Mouse (Mus musculus) urinary bladder, postnatal 25 days (tissue): Measurements from ENCODE around the gene Gal3st1.
A peak's percentile ranks its signal among the peaks of the same experiment; 100 is the strongest.
"Not testable (repeated sequence)": the region's sequence is repeated elsewhere in the genome, so short reads cannot be mapped to it uniquely, and the experiment has no call there.

ENCODE experiments used
- DNase-seq: peaks from one replicate; pipeline ENCODE4 v3.0.0; 2022; ENCODE audit warnings: low spot score

Gene Gal3st1

GRCm38 (mm10) chr11:3983291-3983862 is at the start of gene Gal3st1:
Gene Gal3st1 (plus strand): TSS chr11:3983636.
- no peak for DNase-seq

- no peak for DNase-seq
Measured at GRCm38 (mm10) chr11:3933756-3934285, 49.6 kb upstream of the Gal3st1 start.

- no peak for DNase-seq
Measured at GRCm38 (mm10) chr11:3935135-3935534, 48.3 kb upstream of the Gal3st1 start.

GRCm38 (mm10) chr11:3936318-3936717 is 47.1 kb upstream of the Gal3st1 start:
- DNase-seq, result no peak

GRCm38 (mm10) chr11:3937321-3937874 is 46.0 kb upstream of the Gal3st1 start:
- no peak for DNase-seq

- DNase-seq, result no peak
Measured at GRCm38 (mm10) chr11:3941371-3941770, 42.1 kb upstream of the Gal3st1 start.

GRCm38 (mm10) chr11:3946386-3946785 is 37.0 kb upstream of the Gal3st1 start:
- DNase-seq, result no peak

GRCm38 (mm10) chr11:3954876-3955275 is 28.6 kb upstream of the Gal3st1 start:
- not testable (repeated sequence) for DNase-seq

GRCm38 (mm10) chr11:3955371-3955770 is 28.1 kb upstream of the Gal3st1 start:
- DNase-seq, result not testable (repeated sequence)

GRCm38 (mm10) chr11:3960901-3961300 is 22.5 kb upstream of the Gal3st1 start:
- no peak for DNase-seq

GRCm38 (mm10) chr11:3961761-3962160 is 21.7 kb upstream of the Gal3st1 start:
- no peak for DNase-seq

- DNase-seq, result no peak
Measured at GRCm38 (mm10) chr11:3963155-3963554, 20.3 kb upstream of the Gal3st1 start.

- peak; percentile 68 for DNase-seq
Measured at GRCm38 (mm10) chr11:3963610-3964415, 19.6 kb upstream of the Gal3st1 start, which contains the start of gene Pes1. Gene Pes1 (plus strand): TSS chr11:3963975.

GRCm38 (mm10) chr11:3964416-3965172 is 18.8 kb upstream of the Gal3st1 start:
- no peak for DNase-seq

- no peak for DNase-seq
Measured at GRCm38 (mm10) chr11:3969837-3970236, 13.6 kb upstream of the Gal3st1 start.

- no peak for DNase-seq
Measured at GRCm38 (mm10) chr11:3970361-3970760, 13.1 kb upstream of the Gal3st1 start.

- no peak for DNase-seq
Measured at GRCm38 (mm10) chr11:3973081-3973480, 10.4 kb upstream of the Gal3st1 start.

- no peak for DNase-seq
Measured at GRCm38 (mm10) chr11:3974311-3974710, 9.1 kb upstream of the Gal3st1 start.

- no peak for DNase-seq
Measured at GRCm38 (mm10) chr11:3976678-3977077, 6.8 kb upstream of the Gal3st1 start, which contains the start of gene 4930556J24Rik. Gene 4930556J24Rik (minus strand): TSS chr11:3976778.

- no peak for DNase-seq
Measured at GRCm38 (mm10) chr11:3978421-3978820, 5.0 kb upstream of the Gal3st1 start.

GRCm38 (mm10) chr11:3981536-3981935 is 1.9 kb upstream of the Gal3st1 start:
- DNase-seq, result no peak
